ENCODE assay signal across 10 mouse cellular contexts in the genomic region with DNA sequence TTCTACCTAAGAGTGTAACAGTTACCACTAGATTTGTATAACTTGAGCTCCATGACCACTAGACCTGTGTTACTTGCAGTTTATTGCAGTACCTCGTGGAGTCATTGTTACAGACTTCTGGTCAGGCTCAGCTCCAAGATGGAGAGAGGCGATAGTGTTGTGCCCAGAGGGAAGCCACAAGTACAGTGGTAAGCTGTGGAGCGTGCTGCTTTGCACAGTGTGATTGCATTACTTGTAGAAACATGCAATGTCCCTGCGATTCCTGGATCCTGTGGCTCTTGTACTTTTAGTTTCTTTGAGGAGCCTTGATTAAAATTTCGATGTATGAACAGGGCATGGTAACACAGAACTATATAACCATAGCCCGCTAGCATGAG. TPM values are rescaled to one million over a fixed set of nuclear protein-coding genes. Genes with fewer than 3 reads are reported as not detected.
DNase-seq lines count a peak whose midpoint lies in the region; ATAC-seq and TF ChIP-seq lines count a peak whose summit lies in the region.
"Had no signal": no experiment of that assay in that cellular context is flagged by ENCODE, and none has a peak within 500 bp of the region (broad histone marks: within the 10 kb centered on the region; RNA-seq: fewer than 3 reads in every experiment).

No protein-coding gene starts in this region.

- no peak for DNase-seq in heart, postnatal 0 days (ENCODE audit: low spot score)
- DNase-seq in heart, adult 2 months = no peak
- no peak for DNase-seq in embryonic facial prominence, embryonic 11.5 days (ENCODE audit: low spot score)
- no peak for DNase-seq in intestine, embryonic 14.5 days (ENCODE audit: low spot score)
- no peak for DNase-seq in midbrain, embryonic 11.5 days (ENCODE audit: low spot score, missing footprints)
- no peak for DNase-seq in left cerebral cortex, adult 8-10 months (ENCODE audit: low spot score in 2 of 2)
- DNase-seq in natural killer cell, adult 2 months (ENCODE audit: low spot score in 2 of 2) = no peak
- DNase-seq in left cerebral cortex, postnatal 36 days (ENCODE audit: low spot score in 2 of 2) = no peak

- H3K27ac ChIP-seq in heart, postnatal 0 days (ENCODE audit: low read depth) = no peak overlapping the region
- H3K27ac ChIP-seq in heart, adult 2 months = no peak overlapping the region
- no peak overlapping the region for H3K27ac ChIP-seq in embryonic facial prominence, embryonic 11.5 days (replicated peaks; ENCODE audit: low read depth, low read length)
- H3K27ac ChIP-seq in intestine, embryonic 14.5 days (ENCODE audit: low read depth) = no peak overlapping the region
- H3K27ac ChIP-seq in midbrain, embryonic 11.5 days (ENCODE audit: low read depth, low read length) = no peak overlapping the region

- 81% methylated on average over 6 of the region's 6 CpGs for WGBS in heart, postnatal 0 days
- 82% methylated on average over 6 of the region's 6 CpGs for WGBS in heart, adult 2 months
- WGBS in embryonic facial prominence, embryonic 11.5 days = 84% methylated on average over 6 of the region's 6 CpGs
- WGBS in intestine, embryonic 14.5 days = 78% methylated on average over 6 of the region's 6 CpGs
- 89% methylated on average over 6 of the region's 6 CpGs for WGBS in midbrain, embryonic 11.5 days

- peak overlapping the region; percentile 65; the same call in 1 of the 2 replicates for H3K9ac ChIP-seq in heart, postnatal 0 days (replicated peaks; ENCODE audit: low read depth, low read length)
- H3K9ac ChIP-seq in heart, adult 2 months (ENCODE audit: low read depth, low read length) = no peak overlapping the region
- peak overlapping the region; percentile 83; the same call in 1 of the 2 replicates for H3K9ac ChIP-seq in embryonic facial prominence, embryonic 11.5 days (replicated peaks; ENCODE audit: low read length)
- peak overlapping the region; percentile 67 for H3K9ac ChIP-seq in intestine, embryonic 14.5 days (ENCODE audit: low read length)
- H3K9ac ChIP-seq in midbrain, embryonic 11.5 days (ENCODE audit: low read length) = peak overlapping the region; percentile 90; the same call in 1 of the 2 replicates

- peak overlapping the region; percentile 77 for H3K4me2 ChIP-seq in heart, postnatal 0 days (ENCODE audit: low read depth, low read length)
- H3K4me2 ChIP-seq in embryonic facial prominence, embryonic 11.5 days (ENCODE audit: low read depth, low read length) = peak overlapping the region; percentile 80
- peak overlapping the region; percentile 56 for H3K4me2 ChIP-seq in intestine, embryonic 14.5 days (ENCODE audit: low read length)
- peak overlapping the region; percentile 84 for H3K4me2 ChIP-seq in midbrain, embryonic 11.5 days

- TF ChIP-seq POLR2A in heart, adult 2 months (IDR thresholded peaks at IDR 0.05; ENCODE audit: insufficient read depth, low read depth, low read length) = no peak

- ATAC-seq in heart, postnatal 0 days (ENCODE audit: insufficient read depth, low read depth) = no peak
- ATAC-seq in embryonic facial prominence, embryonic 11.5 days (replicated peaks; ENCODE audit: insufficient number of reproducible peaks, low FRiP score, low TSS enrichment, low read depth) = no peak
- no peak for ATAC-seq in intestine, embryonic 14.5 days (replicated peaks; ENCODE audit: low FRiP score, low TSS enrichment, low read depth)
- no peak for ATAC-seq in midbrain, embryonic 11.5 days (ENCODE audit: low FRiP score)

- no peak for TF ChIP-seq EP300 in heart, postnatal 0 days (IDR thresholded peaks at IDR 0.05; ENCODE audit: low read depth)
- TF ChIP-seq EP300 in heart, adult 2 months (IDR thresholded peaks at IDR 0.05; ENCODE audit: insufficient read depth, low read depth, low read length) = no peak

- H3K79me2 ChIP-seq in heart, adult 2 months (replicated peaks; ENCODE audit: control insufficient read depth, insufficient read depth, low read length) = no peaks in the 10 kb centered on the region

- H3K36me3 ChIP-seq in heart, postnatal 0 days (replicated peaks; ENCODE audit: control insufficient read depth, insufficient read depth, low read length) = no peaks in the 10 kb centered on the region; the same call in 1 of the 2 replicates
- no peaks in the 10 kb centered on the region for H3K36me3 ChIP-seq in heart, adult 2 months (ENCODE audit: control insufficient read depth, insufficient read depth, low read length)
- no peaks in the 10 kb centered on the region for H3K36me3 ChIP-seq in embryonic facial prominence, embryonic 11.5 days (replicated peaks; ENCODE audit: control insufficient read depth, insufficient read depth, low read depth, low read length)
- H3K36me3 ChIP-seq in intestine, embryonic 14.5 days (ENCODE audit: control insufficient read depth, insufficient read depth, low read length) = peaks cover 25% of the 10 kb centered on the region
- no peaks in the 10 kb centered on the region for H3K36me3 ChIP-seq in midbrain, embryonic 11.5 days (ENCODE audit: control insufficient read depth, insufficient read depth, low read length)
- H3K36me3 ChIP-seq: G1E had no signal

- no peaks in the 10 kb centered on the region; the same call in 1 of the 2 replicates for H3K4me1 ChIP-seq in heart, postnatal 0 days (ENCODE audit: control insufficient read depth, insufficient read depth)
- no peaks in the 10 kb centered on the region; the same call in 1 of the 2 replicates for H3K4me1 ChIP-seq in heart, adult 2 months (ENCODE audit: control insufficient read depth, insufficient read depth, low read length)
- H3K4me1 ChIP-seq in embryonic facial prominence, embryonic 11.5 days (ENCODE audit: control insufficient read depth, insufficient read depth, low read length) = no peaks in the 10 kb centered on the region
- peaks cover 10% of the 10 kb centered on the region for H3K4me1 ChIP-seq in intestine, embryonic 14.5 days (replicated peaks; ENCODE audit: control insufficient read depth, insufficient read depth, low read length)
- peaks cover 8% of the 10 kb centered on the region for H3K4me1 ChIP-seq in midbrain, embryonic 11.5 days (ENCODE audit: control insufficient read depth, insufficient read depth, low read length)

- H3K4me3 ChIP-seq in heart, postnatal 0 days (ENCODE audit: low read depth, low read length) = no peak overlapping the region
- H3K4me3 ChIP-seq in heart, adult 2 months = no peak overlapping the region
- peak overlapping the region; percentile 76 for H3K4me3 ChIP-seq in embryonic facial prominence, embryonic 11.5 days (ENCODE audit: low read depth, low read length)
- peak overlapping the region; percentile 70 for H3K4me3 ChIP-seq in intestine, embryonic 14.5 days (ENCODE audit: low read depth, low read length)
- H3K4me3 ChIP-seq in midbrain, embryonic 11.5 days (ENCODE audit: low read depth, low read length) = peak overlapping the region; percentile 79

- H3K9me3 ChIP-seq in heart, postnatal 0 days (replicated peaks; ENCODE audit: control insufficient read depth, low read length) = no peaks in the 10 kb centered on the region
- H3K9me3 ChIP-seq in embryonic facial prominence, embryonic 11.5 days (replicated peaks; ENCODE audit: control insufficient read depth, low read length) = no peaks in the 10 kb centered on the region
- H3K9me3 ChIP-seq in intestine, embryonic 14.5 days (ENCODE audit: control insufficient read depth, low read length) = no peaks in the 10 kb centered on the region
- H3K9me3 ChIP-seq in midbrain, embryonic 11.5 days (ENCODE audit: control insufficient read depth, low read length) = no peaks in the 10 kb centered on the region
- H3K9me3 ChIP-seq: G1E had no signal

- no peak for TF ChIP-seq CTCF in heart, postnatal 0 days (IDR thresholded peaks at IDR 0.05; ENCODE audit: low read depth)
- TF ChIP-seq CTCF in heart, adult 2 months (IDR thresholded peaks at IDR 0.05) = no peak

- no peaks in the 10 kb centered on the region for H3K27me3 ChIP-seq in heart, postnatal 0 days (ENCODE audit: control insufficient read depth, insufficient read depth, low read length)
- no peaks in the 10 kb centered on the region for H3K27me3 ChIP-seq in heart, adult 2 months (ENCODE audit: control insufficient read depth, insufficient read depth, low read length)
- H3K27me3 ChIP-seq in embryonic facial prominence, embryonic 11.5 days (ENCODE audit: control insufficient read depth, insufficient read depth, low read length) = no peaks in the 10 kb centered on the region
- H3K27me3 ChIP-seq in intestine, embryonic 14.5 days (replicated peaks; ENCODE audit: control insufficient read depth, insufficient read depth, low read length) = no peaks in the 10 kb centered on the region
- H3K27me3 ChIP-seq in midbrain, embryonic 11.5 days (ENCODE audit: control insufficient read depth, insufficient read depth, low read length) = no peaks in the 10 kb centered on the region

- intact Hi-C loops in heart, adult 2 months (cut with DNase I) = no loop called here
- intact Hi-C loops in left cerebral cortex, postnatal 36 days (cut with DNase I) = no loop called here

RNA-seq across cellular contexts. Expression of a gene that starts 0.9 kb away (rescaled TPM):
- total RNA-seq in heart, postnatal 0 days (2014; rRNA removed; ENCODE audit: low replicate concordance) = 1.4 and 1.5 TPM in 2 replicates
- 2.2 and 3.4 TPM in 2 replicates for polyA plus RNA-seq in heart, postnatal 0 days (2015; fragmentation: Nextera tagmentation; extraction: Ambion mirVana)
- total RNA-seq in heart, adult 2 months (2021) = 1 to 10 TPM; 2.1 TPM
- 3.1 TPM in 2 replicates for polyA plus RNA-seq in heart, adult 2 months (2012; rRNA removed)
- 10.4 and 11.2 TPM in 2 replicates for polyA plus RNA-seq in embryonic facial prominence, embryonic 11.5 days (2014; fragmentation: Nextera tagmentation; extraction: Ambion mirVana)
- 7.1 and 10.4 TPM in 2 replicates for polyA plus RNA-seq in intestine, embryonic 14.5 days (2014; fragmentation: Nextera tagmentation; extraction: Ambion mirVana)
- polyA plus RNA-seq in midbrain, embryonic 11.5 days (2014; fragmentation: Nextera tagmentation; extraction: Ambion mirVana) = 13.4 and 13.6 TPM in 2 replicates
- total RNA-seq in left cerebral cortex, adult 8-10 months (2022) = 10 to 100 TPM in 3 of 4 experiments, 1 to 10 TPM in 1; 7.3 to 14.5 (median 12.3) TPM
- total RNA-seq in left cerebral cortex, postnatal 36 days (2021) = 10 to 100 TPM in 1 of 2 experiments, 1 to 10 TPM in 1; 9.6 to 10.9 TPM

RNA-seq across cellular contexts. Expression of a gene that starts 21.0 kb away (rescaled TPM):
- 2.5 and 2.7 TPM in 2 replicates for total RNA-seq in heart, postnatal 0 days (2014; rRNA removed; ENCODE audit: low replicate concordance)
- 2.1 and 2.7 TPM in 2 replicates for polyA plus RNA-seq in heart, postnatal 0 days (2015; fragmentation: Nextera tagmentation; extraction: Ambion mirVana)
- 1 to 10 TPM in 1 of 2 experiments, under 1 TPM in 1; 0.77 to 1.3 TPM for total RNA-seq in heart, adult 2 months (2021)
- 1.3 and 2.8 TPM in 2 replicates for polyA plus RNA-seq in heart, adult 2 months (2012; rRNA removed)
- 14.2 and 14.4 TPM in 2 replicates for polyA plus RNA-seq in embryonic facial prominence, embryonic 11.5 days (2014; fragmentation: Nextera tagmentation; extraction: Ambion mirVana)
- polyA plus RNA-seq in intestine, embryonic 14.5 days (2014; fragmentation: Nextera tagmentation; extraction: Ambion mirVana) = 9.4 and 10.6 TPM in 2 replicates
- polyA plus RNA-seq in midbrain, embryonic 11.5 days (2014; fragmentation: Nextera tagmentation; extraction: Ambion mirVana) = 15.6 and 16.9 TPM in 2 replicates
- 10 to 100 TPM; 15.6 to 19.3 (median 17.8) TPM for total RNA-seq in left cerebral cortex, adult 8-10 months (2022)
- 10 to 100 TPM; 17.0 to 24.1 TPM for total RNA-seq in left cerebral cortex, postnatal 36 days (2021)

RNA-seq across cellular contexts. Expression of a gene that starts 28.9 kb away (rescaled TPM):
- not detected in 2 replicates for total RNA-seq in heart, postnatal 0 days (2014; rRNA removed; ENCODE audit: low replicate concordance)
- polyA plus RNA-seq in heart, postnatal 0 days (2015; fragmentation: Nextera tagmentation; extraction: Ambion mirVana) = 0.07 TPM in 1 of 2 replicates, not detected in the other
- total RNA-seq in heart, adult 2 months (2021) = not detected
- not detected in 2 replicates for polyA plus RNA-seq in heart, adult 2 months (2012; rRNA removed)
- polyA plus RNA-seq in embryonic facial prominence, embryonic 11.5 days (2014; fragmentation: Nextera tagmentation; extraction: Ambion mirVana) = not detected in 2 replicates
- not detected in 2 replicates for polyA plus RNA-seq in intestine, embryonic 14.5 days (2014; fragmentation: Nextera tagmentation; extraction: Ambion mirVana)
- polyA plus RNA-seq in midbrain, embryonic 11.5 days (2014; fragmentation: Nextera tagmentation; extraction: Ambion mirVana) = not detected in 2 replicates
- not detected for total RNA-seq in left cerebral cortex, adult 8-10 months (2022)
- not detected for total RNA-seq in left cerebral cortex, postnatal 36 days (2021)
- total RNA-seq: common myeloid progenitor, adult 5-6 weeks had no signal
- polyA plus RNA-seq: G1E had no signal

RNA-seq across cellular contexts. Expression of a gene that starts 36.1 kb away (rescaled TPM):
- 4.1 and 6.6 TPM in 2 replicates for total RNA-seq in heart, postnatal 0 days (2014; rRNA removed; ENCODE audit: low replicate concordance)
- 2.2 TPM in 2 replicates for polyA plus RNA-seq in heart, postnatal 0 days (2015; fragmentation: Nextera tagmentation; extraction: Ambion mirVana)
- total RNA-seq in heart, adult 2 months (2021) = 1 to 10 TPM; 2.9 to 3.7 TPM
- polyA plus RNA-seq in heart, adult 2 months (2012; rRNA removed) = 0.88 and 1.2 TPM in 2 replicates
- polyA plus RNA-seq in embryonic facial prominence, embryonic 11.5 days (2014; fragmentation: Nextera tagmentation; extraction: Ambion mirVana) = 7.6 and 8.3 TPM in 2 replicates
- 6.7 and 7.2 TPM in 2 replicates for polyA plus RNA-seq in intestine, embryonic 14.5 days (2014; fragmentation: Nextera tagmentation; extraction: Ambion mirVana)
- polyA plus RNA-seq in midbrain, embryonic 11.5 days (2014; fragmentation: Nextera tagmentation; extraction: Ambion mirVana) = 6.4 and 7.3 TPM in 2 replicates
- total RNA-seq in left cerebral cortex, adult 8-10 months (2022) = 10 to 100 TPM in 3 of 4 experiments, 1 to 10 TPM in 1; 9.1 to 11.6 (median 10.4) TPM
- total RNA-seq in left cerebral cortex, postnatal 36 days (2021) = 10 to 100 TPM in 1 of 2 experiments, 1 to 10 TPM in 1; 8.2 to 10.4 TPM

RNA-seq across cellular contexts. Expression of a gene that starts 38.9 kb away (rescaled TPM):
- 0.35 TPM in 1 of 2 replicates, not detected in the other for total RNA-seq in heart, postnatal 0 days (2014; rRNA removed; ENCODE audit: low replicate concordance)
- 0.05 TPM in 1 of 2 replicates, not detected in the other for polyA plus RNA-seq in heart, postnatal 0 days (2015; fragmentation: Nextera tagmentation; extraction: Ambion mirVana)
- not detected for total RNA-seq in heart, adult 2 months (2021)
- polyA plus RNA-seq in heart, adult 2 months (2012; rRNA removed) = not detected in 2 replicates
- not detected in 2 replicates for polyA plus RNA-seq in embryonic facial prominence, embryonic 11.5 days (2014; fragmentation: Nextera tagmentation; extraction: Ambion mirVana)
- not detected in 2 replicates for polyA plus RNA-seq in intestine, embryonic 14.5 days (2014; fragmentation: Nextera tagmentation; extraction: Ambion mirVana)
- not detected in 2 replicates for polyA plus RNA-seq in midbrain, embryonic 11.5 days (2014; fragmentation: Nextera tagmentation; extraction: Ambion mirVana)
- total RNA-seq in left cerebral cortex, adult 8-10 months (2022) = not detected
- total RNA-seq in left cerebral cortex, postnatal 36 days (2021) = not detected
- total RNA-seq: common myeloid progenitor, adult 5-6 weeks had no signal
- polyA plus RNA-seq: G1E had no signal

Comparison
In these comparisons a context has a peak if more than half of its experiments do, and no peak if none do; other contexts are left out.
1. H3K4me3 ChIP-seq: peak in embryonic facial prominence, embryonic 11.5 days (single experiment), intestine, embryonic 14.5 days (single experiment) and midbrain, embryonic 11.5 days (single experiment); none in heart, postnatal 0 days (single experiment) and heart, adult 2 months (single experiment).
2. Peak in every context shown above with its lines, with median percentiles within 50 percentile points of each other: H3K4me2 ChIP-seq.